Mouse (Mus musculus) forebrain, embryonic 10.5 days (tissue): Measurements from ENCODE around the gene Psme3. TPM values are rescaled to one million over a fixed set of nuclear protein-coding genes. Genes with fewer than 3 reads are reported as not detected.

Experiments
- DNase-seq: peaks from one replicate; pipeline ENCODE4 v3.0.0-alpha.2; 2017; ENCODE audit warnings: low spot score; ENCODE audit errors: extremely low spot score
- H3K27ac ChIP-seq: fragments of 300-500 bp; sonication (generic); 2 replicates; pipeline ENCODE4 v1.5.1; 2016; ENCODE audit warnings: mild to moderate bottlenecking
- H3K27me3 ChIP-seq: fragments of 300-500 bp; sonication (generic); 2 replicates; pipeline ENCODE4 v1.6.1; 2016; ENCODE audit warnings: mild to moderate bottlenecking; ENCODE audit not compliant: poor library complexity, severe bottlenecking
- H3K36me3 ChIP-seq: fragments of 300-500 bp; sonication (generic); replicated peaks from 2 replicates; pipeline ENCODE4 v1.6.1; 2016; ENCODE audit warnings: mild to moderate bottlenecking, moderate library complexity
- H3K4me1 ChIP-seq: fragments of 300-500 bp; sonication (generic); 2 replicates; pipeline ENCODE4 v1.6.1; 2016
- H3K4me3 ChIP-seq: fragments of 300-500 bp; sonication (generic); 2 replicates; pipeline ENCODE4 v1.5.1; 2016; ENCODE audit warnings: mild to moderate bottlenecking, moderate library complexity
- H3K9me3 ChIP-seq: fragments of 300-500 bp; sonication (generic); 2 replicates; pipeline ENCODE4 v1.6.1; 2016; ENCODE audit warnings: mild to moderate bottlenecking, moderate library complexity
- WGBS: fragments of 180-500 bp; shearing (Covaris S2); methylation state at CpG from one replicate; pipeline ENCODE4 v1.1.7; 2016; 5-methylcytosine and 5-hydroxymethylcytosine counted together
- polyA plus RNA-seq: library from polyadenylated mRNA; unstranded; fragments of >200 nt; fragmentation: Nextera tagmentation; extraction: Ambion mirVana; gene quantifications from 2 replicates; pipeline ENCODE4 v1.2.1, GENCODE M21; 2016

Gene Psme3
- polyA plus RNA-seq, 1 experiment from 2014 or later, result 207 TPM

GRCm38 (mm10) chr11:101347083-101347775 is 31.2 kb downstream of the Psme3 start:
- H3K9me3 ChIP-seq, result peaks cover 5% of the 10 kb centered on the region; the same call in 1 of the 2 replicates
- H3K36me3 ChIP-seq, result no peaks in the 10 kb centered on the region
- 77% methylated on average over 10 of the region's 10 CpGs for WGBS
- no peak for DNase-seq
- no peaks in the 10 kb centered on the region for H3K27me3 ChIP-seq
- H3K4me3 ChIP-seq, result no peak overlapping the region
- no peak overlapping the region for H3K27ac ChIP-seq
- H3K4me1 ChIP-seq, result peaks cover 7% of the 10 kb centered on the region; the same call in 1 of the 2 replicates

DNA sequence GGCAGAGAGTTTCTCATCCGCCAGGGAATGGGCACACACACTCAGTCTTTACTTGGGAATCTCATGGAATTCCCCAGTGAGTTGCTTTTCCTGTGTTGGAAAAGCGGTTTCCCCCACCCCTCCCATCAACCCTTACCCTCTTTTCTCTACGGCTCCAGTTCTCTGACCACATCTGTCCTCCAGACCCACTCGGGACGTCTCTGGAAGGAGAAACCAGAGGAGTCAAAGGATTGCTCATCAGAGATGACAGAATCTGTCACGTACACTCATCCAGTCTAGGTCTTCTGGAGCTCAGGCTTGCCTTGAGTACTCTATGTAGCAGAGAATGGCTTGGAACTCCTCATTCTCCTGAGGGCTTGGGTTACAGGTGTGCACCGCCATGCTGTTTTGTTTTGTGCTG is 32.8 kb downstream of the Psme3 start:
- DNase-seq, result no peak
- Histone ChIP-seq H3K9me3 (peaks cover 5% of the 10 kb centered on the region; the same call in 1 of the 2 replicates), H3K4me3 (no peak overlapping the region), H3K27me3 (no peaks in the 10 kb centered on the region), H3K27ac (no peak overlapping the region), H3K36me3 (no peaks in the 10 kb centered on the region), H3K4me1 (peaks cover 13% of the 10 kb centered on the region; the same call in 1 of the 2 replicates)
- WGBS, result 79% methylated on average over 7 of the region's 7 CpGs

DNA sequence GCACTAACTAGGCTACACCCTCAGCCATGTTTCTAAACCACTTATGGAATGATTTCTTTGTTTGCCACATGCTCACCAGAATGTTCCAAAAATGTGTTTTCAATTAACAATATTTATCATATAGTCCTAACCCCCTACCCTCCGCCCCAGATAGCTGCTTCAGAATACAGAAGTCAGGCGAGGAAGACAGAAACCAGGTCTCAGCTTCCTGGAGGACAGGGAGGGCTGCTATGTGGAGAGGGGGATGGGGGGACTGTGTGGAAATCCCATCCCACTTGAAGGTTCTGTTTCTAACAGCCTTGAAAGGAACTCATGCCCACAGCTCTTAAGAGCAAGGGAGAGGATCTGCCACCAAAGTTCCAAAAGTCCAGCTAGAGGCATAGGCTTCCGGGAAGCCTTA is 33.2 kb downstream of the Psme3 start:
- 90% methylated on average over 3 of the region's 3 CpGs for WGBS
- no peak overlapping the region for H3K27ac ChIP-seq
- peaks cover 5% of the 10 kb centered on the region; the same call in 1 of the 2 replicates for H3K9me3 ChIP-seq
- no peaks in the 10 kb centered on the region for H3K27me3 ChIP-seq
- DNase-seq, result no peak
- no peak overlapping the region for H3K4me3 ChIP-seq
- H3K4me1 ChIP-seq, result peaks cover 13% of the 10 kb centered on the region; the same call in 1 of the 2 replicates
- H3K36me3 ChIP-seq, result no peaks in the 10 kb centered on the region

DNA sequence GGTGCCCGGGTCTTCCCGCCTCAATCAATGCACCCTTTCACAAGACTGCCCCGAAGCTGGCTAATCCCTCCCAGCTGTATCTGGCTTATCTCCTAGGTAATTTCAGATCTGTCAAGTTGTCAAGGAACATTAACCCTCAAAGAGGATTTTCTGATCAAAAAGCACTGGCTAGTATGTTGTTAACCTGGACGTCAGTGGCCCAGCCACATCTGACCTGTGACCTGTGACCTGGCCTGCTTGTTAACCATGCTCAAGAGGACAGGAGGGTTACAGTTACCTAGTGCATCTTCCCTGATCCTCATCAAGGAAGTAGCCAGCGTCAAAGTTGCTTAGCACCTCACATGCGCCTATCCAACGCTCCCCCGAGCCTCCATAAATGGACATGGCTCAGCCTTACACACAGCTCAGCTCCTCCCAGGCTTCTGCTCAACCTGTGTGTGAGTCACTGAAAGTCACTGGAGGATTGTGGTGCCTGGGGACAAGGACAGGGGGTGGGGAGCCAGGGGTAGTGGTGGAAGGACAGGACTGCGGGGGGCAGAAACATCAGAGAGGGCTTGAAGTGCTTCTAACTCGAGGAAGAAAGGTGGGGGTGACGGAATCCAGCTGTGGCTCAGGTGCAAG is 35.2 kb downstream of the Psme3 start:
- Histone ChIP-seq H3K4me3 (no peak overlapping the region), H3K36me3 (no peaks in the 10 kb centered on the region), H3K9me3 (peaks cover 5% of the 10 kb centered on the region; the same call in 1 of the 2 replicates), H3K4me1 (peaks cover 13% of the 10 kb centered on the region; the same call in 1 of the 2 replicates), H3K27ac (no peak overlapping the region), H3K27me3 (no peaks in the 10 kb centered on the region)
- WGBS, result 65% methylated on average over 11 of the region's 11 CpGs
- no peak for DNase-seq

DNA sequence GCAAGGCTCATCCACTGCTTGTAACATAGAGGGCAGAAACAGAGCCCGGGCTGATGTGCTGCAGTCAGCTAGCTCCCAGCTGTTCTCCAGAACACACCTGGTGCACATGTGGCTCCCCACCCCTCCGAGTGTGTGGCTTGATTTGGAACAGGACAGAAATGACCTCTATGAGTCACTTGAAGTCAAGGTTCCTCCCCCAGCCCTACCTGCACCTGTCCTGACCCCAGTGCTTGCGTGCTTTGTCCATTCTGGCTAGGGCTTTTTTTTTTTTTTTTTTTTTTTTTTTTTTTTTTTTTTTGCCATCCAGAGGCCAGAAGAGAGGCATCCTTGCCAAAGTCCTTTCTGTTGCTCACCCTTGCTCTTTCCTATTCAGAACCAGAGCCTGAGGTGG is 35.7 kb downstream of the Psme3 start:
- H3K9me3 ChIP-seq, result peaks cover 5% of the 10 kb centered on the region; the same call in 1 of the 2 replicates
- 79% methylated on average over 3 of the region's 3 CpGs for WGBS
- H3K27me3 ChIP-seq, result no peaks in the 10 kb centered on the region
- no peak overlapping the region for H3K27ac ChIP-seq
- no peak for DNase-seq
- H3K36me3 ChIP-seq, result no peaks in the 10 kb centered on the region
- peaks cover 13% of the 10 kb centered on the region; the same call in 1 of the 2 replicates for H3K4me1 ChIP-seq
- no peak overlapping the region for H3K4me3 ChIP-seq

GRCm38 (mm10) chr11:101353436-101353835 is 37.4 kb downstream of the Psme3 start:
- Histone ChIP-seq H3K4me1 (peaks cover 13% of the 10 kb centered on the region; the same call in 1 of the 2 replicates), H3K9me3 (peaks cover 5% of the 10 kb centered on the region; the same call in 1 of the 2 replicates), H3K27ac (no peak overlapping the region), H3K4me3 (no peak overlapping the region), H3K27me3 (no peaks in the 10 kb centered on the region), H3K36me3 (no peaks in the 10 kb centered on the region)
- no peak for DNase-seq
- 93% methylated on average over 12 of the region's 12 CpGs for WGBS

- peaks cover 11% of the 10 kb centered on the region; the same call in 1 of the 2 replicates for H3K4me1 ChIP-seq
- WGBS, result 89% methylated on average over 5 of the region's 5 CpGs
- no peaks in the 10 kb centered on the region for H3K36me3 ChIP-seq
- no peak overlapping the region for H3K4me3 ChIP-seq
- H3K27me3 ChIP-seq, result no peaks in the 10 kb centered on the region
- no peak overlapping the region for H3K27ac ChIP-seq
- no peak for DNase-seq
- peaks cover 5% of the 10 kb centered on the region; the same call in 1 of the 2 replicates for H3K9me3 ChIP-seq
Measured at GRCm38 (mm10) chr11:101354438-101355010, 38.5 kb downstream of the Psme3 start.

DNA sequence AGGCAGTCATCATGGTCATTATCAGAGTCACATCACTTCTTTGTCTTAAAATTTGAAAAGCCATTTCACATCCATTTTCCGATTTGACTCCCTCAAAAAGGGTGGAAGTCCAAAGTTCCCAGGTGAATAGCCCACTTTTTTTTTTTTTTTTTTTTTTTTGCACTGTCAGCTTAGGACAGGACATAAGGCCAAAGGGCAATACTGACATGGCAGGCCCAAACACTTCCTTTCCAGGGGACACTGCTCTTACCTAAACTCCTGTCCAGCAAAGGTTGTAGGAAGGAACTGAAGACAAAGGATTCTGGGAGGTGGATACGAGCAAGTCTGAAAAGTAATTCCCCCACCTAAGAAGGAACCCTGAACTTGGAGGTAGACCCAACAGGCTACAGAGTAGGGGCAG is 39.9 kb downstream of the Psme3 start:
- H3K27ac ChIP-seq, result no peak overlapping the region
- WGBS, result 91% methylated on average over 2 of the region's 2 CpGs
- no peaks in the 10 kb centered on the region for H3K36me3 ChIP-seq
- H3K9me3 ChIP-seq, result no peaks in the 10 kb centered on the region
- H3K4me1 ChIP-seq, result peaks cover 14% of the 10 kb centered on the region; the same call in 1 of the 2 replicates
- H3K27me3 ChIP-seq, result no peaks in the 10 kb centered on the region
- no peak overlapping the region for H3K4me3 ChIP-seq
- no peak for DNase-seq

DNA sequence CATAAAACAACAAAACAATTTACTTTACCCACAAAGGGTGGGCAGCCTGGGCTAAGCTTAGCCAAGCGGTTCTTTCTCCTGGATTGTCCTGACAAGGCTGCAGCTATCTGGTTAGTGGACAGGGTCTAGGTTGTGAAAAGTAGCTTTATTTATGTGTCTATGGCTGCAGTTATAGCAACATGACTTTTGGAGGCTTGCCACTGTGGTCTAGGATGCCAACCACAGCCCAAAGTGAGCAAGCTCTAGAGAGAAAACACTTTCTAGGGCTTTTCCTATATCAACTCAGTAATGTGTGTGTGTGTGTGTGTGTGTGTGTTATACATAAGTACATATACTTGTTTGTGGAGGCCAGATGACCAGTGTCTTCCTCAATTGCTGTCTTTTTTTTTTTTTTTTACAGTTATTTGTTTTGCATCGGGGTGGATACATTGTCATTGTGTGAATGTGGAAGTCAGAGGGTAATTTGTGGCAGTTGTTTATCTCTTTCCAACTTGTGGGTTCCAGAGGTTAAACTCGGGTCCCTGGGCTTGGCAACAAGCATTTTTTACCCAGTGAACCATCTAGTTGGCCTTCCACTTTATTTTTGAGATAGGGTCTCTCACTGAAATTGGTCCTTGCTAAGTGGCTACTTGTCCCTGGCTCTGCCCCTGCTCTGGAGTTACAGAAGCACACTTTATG is 41.6 kb downstream of the Psme3 start:
- no peaks in the 10 kb centered on the region for H3K27me3 ChIP-seq
- no peaks in the 10 kb centered on the region for H3K36me3 ChIP-seq
- no peak overlapping the region for H3K27ac ChIP-seq
- H3K4me1 ChIP-seq, result peaks cover 5% of the 10 kb centered on the region; the same call in 1 of the 2 replicates
- H3K9me3 ChIP-seq, result no peaks in the 10 kb centered on the region
- DNase-seq, result no peak
- H3K4me3 ChIP-seq, result no peak overlapping the region
- WGBS, result 87% methylated on average over 3 of the region's 3 CpGs

DNA sequence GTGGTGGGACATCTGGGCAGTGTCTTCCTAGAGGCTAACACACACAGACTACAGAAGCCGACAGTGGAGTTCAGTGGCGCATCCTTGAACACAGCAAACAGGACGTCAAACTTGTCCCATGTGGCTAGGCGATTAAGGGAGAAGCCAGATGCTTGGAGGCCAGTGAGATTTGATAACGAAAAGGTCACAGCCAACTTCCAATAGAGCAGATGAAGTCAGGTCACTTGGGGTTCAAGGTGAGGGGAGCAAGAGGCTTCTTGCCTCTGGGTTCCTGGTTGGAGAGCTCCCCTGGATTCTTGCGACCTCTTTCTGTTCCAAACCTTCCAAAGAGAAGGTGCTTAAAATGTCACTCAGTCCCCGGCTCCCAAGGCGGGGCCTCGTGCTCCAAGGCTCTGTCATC is 43.8 kb downstream of the Psme3 start:
- WGBS, result 79% methylated on average over 9 of the region's 9 CpGs
- Histone ChIP-seq H3K27me3 (no peaks in the 10 kb centered on the region), H3K4me3 (no peak overlapping the region), H3K36me3 (no peaks in the 10 kb centered on the region), H3K4me1 (0 out of 2 replicates have a peak, but pooled peaks cover 3% of the 10 kb centered on the region), H3K9me3 (no peaks in the 10 kb centered on the region), H3K27ac (0 out of 2 replicates have a peak overlapping the region, but pooled peaks have one; percentile 25)
- DNase-seq, result no peak

GRCm38 (mm10) chr11:101360651-101361113 is 44.7 kb downstream of the Psme3 start:
- no peak overlapping the region for H3K4me3 ChIP-seq
- WGBS, result 82% methylated on average over 3 of the region's 3 CpGs
- DNase-seq, result no peak

GRCm38 (mm10) chr11:101364531-101364931 is 48.5 kb downstream of the Psme3 start:
- H3K27me3 ChIP-seq, result no peaks in the 10 kb centered on the region
- H3K27ac ChIP-seq, result no peak overlapping the region
- 0 out of 2 replicates have a peak, but pooled peaks cover 3% of the 10 kb centered on the region for H3K4me1 ChIP-seq
- no peaks in the 10 kb centered on the region for H3K36me3 ChIP-seq
- H3K9me3 ChIP-seq, result no peaks in the 10 kb centered on the region
- WGBS, result 80% methylated on average over 5 of the region's 5 CpGs
- H3K4me3 ChIP-seq, result no peak overlapping the region
- no peak for DNase-seq

More at GRCm38 (mm10) chr11:101360651-101361113, 44.7 kb downstream of the Psme3 start:
- Histone ChIP-seq H3K4me1 (0 out of 2 replicates have a peak, but pooled peaks cover 3% of the 10 kb centered on the region), H3K36me3 (no peaks in the 10 kb centered on the region), H3K9me3 (no peaks in the 10 kb centered on the region), H3K27me3 (no peaks in the 10 kb centered on the region), H3K27ac (no peak overlapping the region)
